ENCODE assay signal across 8 mouse cellular contexts in the genomic region with DNA sequence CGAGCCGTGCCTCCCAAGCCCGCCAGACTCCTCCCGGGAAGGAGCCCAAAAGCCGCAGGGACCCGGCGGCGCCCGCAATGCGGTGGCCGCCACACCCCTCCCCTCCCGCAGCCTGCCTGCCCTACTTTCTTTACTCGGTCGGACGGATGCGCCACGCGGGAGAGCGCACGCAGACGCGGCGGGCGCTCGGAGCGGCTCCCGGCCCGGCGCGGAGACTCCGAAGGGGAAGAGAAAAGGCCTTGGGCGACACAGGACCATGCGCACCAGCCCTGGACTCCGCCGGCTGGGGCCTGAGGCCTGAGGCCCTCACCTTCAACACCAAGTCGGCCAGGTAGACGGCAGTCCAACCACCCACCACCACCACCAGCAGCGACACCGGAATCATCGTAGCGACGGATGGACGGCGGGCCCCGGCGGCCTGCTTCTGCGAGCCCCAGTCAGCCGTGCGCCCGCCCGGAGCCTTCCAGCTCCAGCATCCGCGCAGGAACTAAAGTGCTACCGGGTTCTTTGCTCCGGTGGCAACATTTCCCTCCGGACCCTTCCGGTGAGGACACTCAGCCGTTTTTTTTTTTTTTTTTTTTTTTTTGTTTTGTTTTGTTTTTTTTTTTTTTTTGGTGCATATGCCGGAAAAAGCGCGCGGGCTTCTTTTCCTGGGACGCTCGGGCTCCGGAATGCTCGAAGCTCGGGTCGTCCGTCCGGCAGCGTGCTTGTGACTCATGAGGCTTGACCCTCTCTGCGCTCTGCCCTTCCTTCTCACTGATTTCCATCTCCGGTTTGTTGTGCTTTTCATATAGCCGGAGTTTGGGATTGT. TPM values are rescaled to one million over a fixed set of nuclear protein-coding genes. Genes with fewer than 3 reads are reported as not detected.
DNase-seq lines count a peak whose midpoint lies in the region; ATAC-seq and TF ChIP-seq lines count a peak whose summit lies in the region.

A gene (minus strand): TSS at position 530 of the 811 bp plus-strand sequence.

- DNase-seq in embryonic facial prominence, embryonic 10.5 days (ENCODE audit: low spot score) = peak; percentile 71
- DNase-seq in heart, adult 18-20 months = peak; percentile 61 to 62
- peak; percentile 69 for DNase-seq in kidney, adult 2 months
- peak; percentile 51 for DNase-seq in liver, adult 2 months (ENCODE audit: extremely low read depth, low read depth, low spot score)
- peak; percentile 30 to 32 for DNase-seq in spleen, postnatal 36 days (ENCODE audit: low spot score in 2 of 2)

- H3K4me1 ChIP-seq in erythroblast, embryonic 14.5 days (ENCODE audit: control insufficient read depth) = peaks cover 8% of the 10 kb centered on the region
- H3K4me1 ChIP-seq in embryonic facial prominence, embryonic 10.5 days = peaks cover 7% of the 10 kb centered on the region; the same call in 1 of the 2 replicates
- no peaks in the 10 kb centered on the region for H3K4me1 ChIP-seq in kidney, adult 2 months (ENCODE audit: control insufficient read depth, insufficient read depth, low read length)
- H3K4me1 ChIP-seq in liver, adult 2 months (ENCODE audit: control insufficient read depth, insufficient read depth, low read length) = 0 out of 2 replicates have a peak, but pooled peaks cover 2% of the 10 kb centered on the region

- peak within 1 kb of the TSS; percentile 81 for H3K9ac ChIP-seq in liver, adult 2 months (ENCODE audit: low read depth, low read length)

- no peak for ATAC-seq in erythroblast, adult 5-6 weeks (replicated peaks; ENCODE audit: low FRiP score, poor library complexity, severe bottlenecking)
- ATAC-seq in monocyte, adult 5-6 weeks (replicated peaks; ENCODE audit: insufficient number of reproducible peaks, low FRiP score, low TSS enrichment, poor library complexity, severe bottlenecking) = peak; percentile 84

- 16% methylated on average over 72 of the region's 74 CpGs for WGBS in embryonic facial prominence, embryonic 10.5 days
- WGBS in kidney, adult 2 months = under 1% methylated on average over 64 of the region's 74 CpGs
- WGBS in liver, adult 2 months = under 1% methylated on average over 54 of the region's 74 CpGs

- H3K79me2 ChIP-seq in liver, adult 2 months (ENCODE audit: control insufficient read depth, insufficient read depth, low read length) = peaks cover 4% of the 10 kb centered on the region; the same call in 1 of the 2 replicates

- peak within 1 kb of the TSS; percentile 95 for H3K27ac ChIP-seq in embryonic facial prominence, embryonic 10.5 days (replicated peaks)
- H3K27ac ChIP-seq in kidney, adult 2 months (ENCODE audit: insufficient read depth, low read depth, low read length) = peak within 1 kb of the TSS; percentile 98
- peak within 1 kb of the TSS; percentile 91 for H3K27ac ChIP-seq in liver, adult 2 months (replicated peaks; ENCODE audit: insufficient read depth, low read depth, low read length)

- H3K36me3 ChIP-seq in erythroblast, embryonic 14.5 days (ENCODE audit: control insufficient read depth) = no peaks in the 10 kb centered on the region
- no peaks in the 10 kb centered on the region for H3K36me3 ChIP-seq in embryonic facial prominence, embryonic 10.5 days (replicated peaks)
- no peaks in the 10 kb centered on the region for H3K36me3 ChIP-seq in kidney, adult 2 months (ENCODE audit: control insufficient read depth, insufficient read depth, low read length)
- H3K36me3 ChIP-seq in liver, adult 2 months (ENCODE audit: control insufficient read depth, insufficient read depth, low read length) = no peaks in the 10 kb centered on the region

- H3K27me3 ChIP-seq in erythroblast, embryonic 14.5 days (ENCODE audit: control insufficient read depth) = peaks cover 3% of the 10 kb centered on the region; the same call in 1 of the 2 replicates
- H3K27me3 ChIP-seq in embryonic facial prominence, embryonic 10.5 days (replicated peaks; ENCODE audit: low read depth, poor library complexity, severe bottlenecking) = peaks cover 11% of the 10 kb centered on the region; the same call in 1 of the 2 replicates
- H3K27me3 ChIP-seq in kidney, adult 2 months (replicated peaks; ENCODE audit: control insufficient read depth, insufficient read depth, low read length) = no peaks in the 10 kb centered on the region
- H3K27me3 ChIP-seq in liver, adult 2 months (ENCODE audit: control insufficient read depth, insufficient read depth, low read length) = no peaks in the 10 kb centered on the region

- H3K4me3 ChIP-seq in erythroblast, embryonic 14.5 days (replicated peaks) = peak within 1 kb of the TSS; percentile 71
- H3K4me3 ChIP-seq in embryonic facial prominence, embryonic 10.5 days = peak within 1 kb of the TSS; percentile 71
- H3K4me3 ChIP-seq in kidney, adult 2 months (ENCODE audit: insufficient read depth, low read depth, low read length) = peak within 1 kb of the TSS; percentile 95
- peak within 1 kb of the TSS; percentile 84 for H3K4me3 ChIP-seq in liver, adult 2 months (ENCODE audit: insufficient read depth, low read depth, low read length)

- H3K9me3 ChIP-seq in erythroblast, embryonic 14.5 days (ENCODE audit: control insufficient read depth, low read length) = no peaks in the 10 kb centered on the region
- H3K9me3 ChIP-seq in embryonic facial prominence, embryonic 10.5 days = no peaks in the 10 kb centered on the region

- no peak for TF ChIP-seq CTCF in kidney, adult 2 months (conservative IDR thresholded peaks at IDR 0.05; ENCODE audit: insufficient read depth, insufficient read length, low read depth, low read length)
- TF ChIP-seq CTCF in liver, adult 2 months (IDR thresholded peaks at IDR 0.05; ENCODE audit: low read depth, low read length) = no peak

- TF ChIP-seq POLR2A in kidney, adult 2 months (IDR thresholded peaks at IDR 0.05; ENCODE audit: low read depth, low read length) = no peak
- 0 out of 2 replicates have a peak, but pooled peaks have one; percentile 8 for TF ChIP-seq POLR2A in liver, adult 2 months (IDR thresholded peaks at IDR 0.05; ENCODE audit: extremely low read depth, insufficient read depth, low read length)

RNA-seq across cellular contexts. Expression of the gene that starts here (rescaled TPM):
- not detected in 2 replicates for polyA plus RNA-seq in erythroblast, embryonic 14.5 days (2012)
- total RNA-seq in erythroblast, adult 5-6 weeks (2015; ENCODE audit: low replicate concordance) = 3.3 and 4.8 TPM in 2 replicates
- total RNA-seq in erythroblast, adult 5-6 weeks (2017; ENCODE audit: low replicate concordance) = 2.8 and 6.0 TPM in 2 replicates
- 27.8 and 28.6 TPM in 2 replicates for polyA plus RNA-seq in embryonic facial prominence, embryonic 10.5 days (2016; fragmentation: Nextera tagmentation; extraction: Ambion mirVana)
- 10 to 100 TPM; 12.4 to 13.6 TPM for total RNA-seq in heart, adult 18-20 months (2021)
- polyA plus RNA-seq in kidney, adult 2 months (2012; rRNA removed) = 5.9 and 11.3 TPM in 2 replicates
- total RNA-seq in liver, adult 2 months (2014; rRNA removed) = 3.8 and 4.7 TPM in 2 replicates
- 5.5 and 6.3 TPM in 2 replicates for polyA plus RNA-seq in liver, adult 2 months (2012; rRNA removed)
- 11.7 to 15.9 TPM (median 11.7 TPM) in 3 replicates for total RNA-seq in monocyte, adult 5-6 weeks (2017)
